Comparison of ENCODE assay signal across 13 mouse cellular contexts in the genomic region with DNA sequence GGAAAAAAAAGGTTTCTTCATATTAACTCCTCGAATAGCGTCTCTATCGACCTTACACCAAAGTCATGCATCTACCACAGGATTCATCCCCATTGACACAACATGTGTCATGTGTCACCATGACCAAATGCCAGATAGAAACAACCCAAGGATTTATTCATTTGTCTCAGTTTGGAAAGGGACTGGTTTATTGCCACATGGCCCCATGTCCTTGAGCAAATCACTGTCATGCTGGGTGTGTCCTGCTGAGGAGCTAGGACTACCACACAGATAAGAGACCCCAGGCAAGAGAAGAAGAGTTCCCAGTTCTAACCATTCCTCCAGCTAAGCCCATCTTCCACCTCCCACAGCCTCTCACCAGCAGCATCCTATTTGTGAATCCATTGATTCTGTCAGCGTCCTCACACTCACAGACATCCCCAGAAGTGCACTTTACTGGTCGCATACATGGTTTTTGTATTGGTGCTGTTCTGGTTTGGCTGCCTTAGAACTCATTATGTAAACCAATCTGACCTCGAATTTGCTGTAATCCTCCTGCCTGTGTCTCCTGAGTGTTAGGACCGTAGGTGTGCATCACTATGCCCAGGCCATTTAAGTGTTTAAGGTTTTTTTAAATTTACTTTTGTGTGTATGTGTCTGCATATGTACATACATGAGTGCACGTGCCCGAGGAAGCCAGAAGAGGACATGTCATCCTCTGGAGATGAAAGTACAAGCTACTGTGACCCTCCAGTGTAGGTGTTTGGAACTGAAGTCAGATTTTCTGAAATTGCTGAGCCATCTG. TPM values are rescaled to one million over a fixed set of nuclear protein-coding genes. Genes with fewer than 3 reads are reported as not detected.
"Had no signal": no experiment of that assay in that cellular context is flagged by ENCODE, and none has a peak within 500 bp of the region (broad histone marks: within the 10 kb centered on the region; RNA-seq: fewer than 3 reads in every experiment).

No protein-coding gene starts in this region.

- DNase-seq: kidney, postnatal 10 days; kidney, postnatal 4 days; liver; liver, embryonic 13.5 days; liver, postnatal 0 days; right cerebral cortex, adult 18-20 months; right cerebral cortex, postnatal 4 days; thymus, adult 18-20 months; thymus, postnatal 14 days had no signal

- ATAC-seq: liver, postnatal 0 days had no signal

RNA-seq across cellular contexts. Expression of gene Dmrtc2, which starts 12.8 kb away (rescaled TPM):
- total RNA-seq: layer of hippocampus, adult 2 months; left cerebral cortex, postnatal 36 days; megakaryocyte-erythroid progenitor cell, adult 5-6 weeks had no signal

RNA-seq across cellular contexts. Expression of gene Lypd4, which starts 12.9 kb away (rescaled TPM):
- total RNA-seq: layer of hippocampus, adult 2 months; layer of hippocampus, postnatal 10 days; left cerebral cortex, postnatal 36 days; megakaryocyte-erythroid progenitor cell, adult 5-6 weeks had no signal

RNA-seq across cellular contexts. Expression of gene Cd79a, which starts 14.6 kb away (rescaled TPM):
- total RNA-seq: layer of hippocampus, adult 2 months; layer of hippocampus, postnatal 10 days had no signal
